Mouse (Mus musculus): ENCODE results near the gene Bach2.

GRCm38 (mm10) chr4:32375721-32376526, 137.3 kb downstream of the Bach2 start:
- TF ChIP-seq EP300 (IDR thresholded peaks at IDR 0.05; ENCODE audit: low read depth): no peak
- no peak for TF ChIP-seq CTCF (IDR thresholded peaks at IDR 0.05; ENCODE audit: low read depth)

Data from heart, postnatal 0 days (tissue).